Mouse (Mus musculus) CH12F3 (cell line): ENCODE results near the gene B4galt4.

Experiments used
- in situ Hi-C: fragments of 300-500 bp; cut with MboI; formaldehyde crosslinking; loops from 2 replicates; pipeline ENCODE4 v1.14.3; 2020; ENCODE audit warnings: low sequenced_read_pairs

The B4galt4 gene

DNA sequence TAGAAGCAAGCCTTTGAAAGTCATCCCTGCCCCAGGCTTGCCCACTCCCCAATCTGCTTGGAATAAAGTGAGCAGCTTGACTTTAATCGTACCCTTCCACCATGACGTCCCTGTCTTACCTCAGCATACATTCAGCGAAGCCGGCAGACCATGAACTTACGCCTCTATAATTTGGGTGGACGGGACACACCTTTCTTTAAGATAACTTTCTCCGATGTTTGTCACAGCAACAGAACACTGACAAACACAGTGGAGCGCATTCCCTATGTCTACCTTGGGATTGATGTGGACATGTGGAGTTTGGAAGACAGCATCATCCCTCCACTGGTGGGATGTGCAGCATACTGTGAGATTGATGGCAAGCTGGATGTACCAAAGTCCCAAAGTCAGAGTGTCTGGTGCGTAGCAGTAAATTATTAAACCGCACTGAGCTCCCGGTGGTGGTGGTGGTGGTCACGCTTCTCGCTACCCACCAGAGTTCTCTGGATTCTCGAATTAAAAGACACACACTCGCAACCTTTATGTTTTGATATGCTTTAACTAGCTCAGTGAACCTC lies 13.4 kb upstream of the B4galt4 start:
- in situ Hi-C loops, result loop anchor here (25.0 kb wide), 1 partner anchor 391 kb away; the partner anchor contains the start of genes Cox17, Gm21987 and Maats1

DNA sequence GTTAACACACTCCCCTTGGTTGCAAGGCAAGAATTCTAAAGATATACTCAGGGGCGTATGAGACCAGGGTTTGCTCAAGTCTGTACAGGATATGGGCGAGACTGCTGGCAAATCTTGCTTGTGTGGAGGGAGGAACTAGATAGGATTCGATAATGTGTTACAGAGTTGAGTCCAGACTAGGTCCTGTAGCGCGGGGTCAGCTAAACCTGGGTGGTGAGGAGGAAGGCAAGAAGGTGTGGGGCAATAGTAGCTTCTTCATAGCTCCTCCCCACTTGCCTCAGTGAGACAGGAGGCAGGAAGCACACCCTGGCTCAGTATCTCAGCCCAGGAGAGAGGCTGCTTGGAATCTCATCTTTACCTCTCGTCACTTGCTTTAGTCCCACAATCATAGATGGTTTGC lies 12.9 kb upstream of the B4galt4 start:
- in situ Hi-C loops, result loop anchor here (25.0 kb wide), 1 partner anchor 392 kb away; the partner anchor contains the start of genes Cox17, Gm21987 and Maats1

DNA sequence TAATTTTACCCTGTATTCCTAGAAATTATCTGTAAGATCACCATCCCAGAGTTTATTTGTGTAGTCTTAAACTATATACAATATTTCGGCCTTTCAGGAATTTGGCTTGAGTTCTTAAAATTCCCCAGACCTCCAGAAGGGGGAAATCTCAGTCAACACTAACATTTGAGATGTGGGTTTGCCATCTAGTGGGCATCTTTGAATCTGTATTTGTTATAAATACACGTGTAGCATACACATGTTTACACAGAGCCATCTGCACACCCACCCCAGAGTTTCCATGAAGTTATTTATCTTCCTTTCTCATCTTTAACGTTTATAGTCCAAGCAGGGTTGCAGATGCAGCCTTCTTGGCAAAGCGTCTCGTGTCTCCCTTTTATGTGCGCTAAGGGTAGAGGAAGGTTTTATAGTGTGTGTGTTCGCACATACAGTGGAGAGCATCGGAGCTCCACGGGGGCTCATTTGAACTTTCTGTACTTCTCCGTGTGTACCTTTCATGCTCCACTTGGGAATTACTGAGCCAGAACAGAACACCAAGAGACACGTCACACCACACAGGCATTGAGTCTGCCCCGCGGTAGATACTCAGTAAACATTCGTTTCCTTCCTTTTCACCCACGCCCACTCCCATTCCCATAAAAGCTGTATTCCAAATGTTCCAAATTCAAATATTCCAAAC lies 12.3 kb upstream of the B4galt4 start:
- in situ Hi-C loops, result loop anchor here (25.0 kb wide), 1 partner anchor 392 kb away; the partner anchor contains the start of genes Cox17, Gm21987 and Maats1

DNA sequence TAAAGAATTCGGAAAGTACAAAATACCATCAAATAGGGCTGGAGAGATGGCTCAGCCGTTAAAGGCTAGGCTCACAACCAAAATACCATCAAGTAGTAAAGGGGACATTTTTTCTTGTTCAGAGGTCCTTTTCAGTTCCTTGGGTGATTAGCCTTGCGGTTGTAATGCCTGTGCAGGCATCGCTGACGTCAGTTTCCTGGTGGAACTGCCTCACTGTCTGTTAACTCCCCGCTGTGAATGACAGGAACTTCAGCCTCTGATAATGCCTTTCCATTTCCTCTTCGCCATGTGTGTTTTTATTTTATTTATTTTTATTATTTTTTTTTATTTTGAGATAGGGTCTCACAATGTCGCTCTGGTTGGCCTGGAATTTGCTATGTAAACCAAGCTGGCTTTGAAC lies 11.1 kb upstream of the B4galt4 start:
- in situ Hi-C loops, result loop anchor here (25.0 kb wide), 1 partner anchor 394 kb away; the partner anchor contains the start of genes Cox17, Gm21987 and Maats1

DNA sequence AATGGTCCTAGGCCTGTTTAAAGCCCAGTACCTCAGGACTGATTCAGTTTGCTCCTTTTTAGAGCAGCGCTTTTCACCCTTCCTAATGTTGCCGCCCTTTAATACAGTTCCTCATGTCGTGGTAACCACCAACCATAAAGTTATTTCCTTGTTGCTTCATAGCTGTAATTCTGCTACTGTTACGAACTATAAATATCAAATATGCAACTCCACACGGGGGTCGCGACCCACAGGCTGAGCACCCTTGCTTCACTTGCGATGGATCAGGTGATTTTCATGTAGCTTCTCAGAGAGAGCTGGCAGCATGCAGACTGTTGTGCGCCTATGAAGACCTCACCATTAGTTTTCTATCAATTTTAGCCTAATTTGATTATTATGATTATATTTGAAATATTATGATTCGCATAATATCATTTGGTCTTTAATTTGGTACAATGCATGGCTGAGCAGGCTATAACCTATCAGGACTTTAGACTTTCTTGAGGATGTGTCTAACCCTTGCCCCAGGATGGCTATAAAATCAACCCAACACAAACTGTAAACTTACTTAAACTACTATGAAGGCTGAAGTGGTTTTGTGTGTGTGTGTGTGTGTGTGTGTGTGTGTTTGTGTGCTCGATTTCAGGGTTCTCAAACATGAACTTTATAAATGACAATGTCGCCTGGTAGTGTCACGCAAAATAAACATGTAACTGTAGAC lies 710 bp upstream of the B4galt4 start:
- in situ Hi-C loops, result loop anchor here (25.0 kb wide), 1 partner anchor 404 kb away; the partner anchor contains the start of genes Cox17, Gm21987 and Maats1

DNA sequence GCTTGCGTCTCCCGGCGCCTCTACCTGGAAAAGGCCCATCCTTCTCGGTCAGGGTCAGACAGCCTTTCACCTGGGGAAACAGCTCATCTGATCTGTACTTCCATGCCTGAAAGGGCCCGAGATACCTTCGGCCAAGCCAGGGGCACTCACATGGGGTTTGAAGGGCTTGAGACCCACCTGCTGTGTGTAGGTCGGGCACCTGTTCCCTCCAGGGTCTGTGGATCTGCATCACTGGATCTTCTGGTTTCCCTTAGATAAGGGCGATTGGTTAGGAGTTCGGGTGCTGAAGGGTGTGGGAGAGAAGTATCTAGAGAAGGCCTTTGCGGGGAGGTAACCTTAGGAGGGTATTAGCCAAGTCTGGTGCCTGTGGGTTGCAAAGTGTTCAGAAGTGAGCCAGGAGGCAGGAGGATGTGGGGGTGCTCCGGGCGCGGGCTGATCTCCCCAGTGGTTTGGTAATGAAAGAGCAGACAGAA lies 631 bp downstream of the B4galt4 start:
- in situ Hi-C loops, result loop anchor here (25.0 kb wide), 1 partner anchor 405 kb away; the partner anchor contains the start of genes Cox17, Gm21987 and Maats1

DNA sequence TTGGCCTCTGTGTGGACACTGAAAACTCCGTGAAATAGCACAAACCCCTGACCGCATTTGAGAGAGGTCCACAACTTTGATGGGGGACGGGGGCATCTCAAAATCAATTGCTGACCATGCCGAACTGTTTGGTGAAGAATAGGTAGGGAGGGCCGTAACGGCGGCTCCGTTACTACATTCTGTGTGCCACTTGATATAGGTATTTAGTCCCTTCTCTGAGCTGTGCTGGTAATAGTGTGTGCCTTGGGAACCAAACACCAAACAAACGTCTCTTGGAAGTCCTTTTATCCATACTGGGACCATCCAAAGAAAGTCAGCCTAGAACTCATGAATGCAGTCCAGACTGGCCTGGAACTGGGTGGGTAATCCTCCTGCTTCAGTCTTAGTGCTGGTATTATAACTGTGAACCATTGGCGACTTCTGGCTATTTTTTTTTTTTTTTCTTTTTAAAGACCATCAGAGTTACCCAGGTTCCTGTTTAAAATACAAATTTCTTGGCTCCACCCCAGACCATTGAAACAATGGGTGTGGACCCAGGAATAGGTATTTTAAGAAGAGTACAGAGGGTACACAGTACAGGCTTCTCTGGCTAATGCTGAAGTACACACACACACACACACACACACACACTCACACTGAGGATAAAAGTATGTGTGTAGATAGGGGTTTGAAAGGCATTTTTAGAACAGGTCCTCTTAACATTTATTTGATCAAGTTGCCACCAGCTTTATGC lies 2.0 kb downstream of the B4galt4 start:
- in situ Hi-C loops, result loop anchor here (25.0 kb wide), 1 partner anchor 407 kb away; the partner anchor contains the start of genes Cox17, Gm21987 and Maats1

DNA sequence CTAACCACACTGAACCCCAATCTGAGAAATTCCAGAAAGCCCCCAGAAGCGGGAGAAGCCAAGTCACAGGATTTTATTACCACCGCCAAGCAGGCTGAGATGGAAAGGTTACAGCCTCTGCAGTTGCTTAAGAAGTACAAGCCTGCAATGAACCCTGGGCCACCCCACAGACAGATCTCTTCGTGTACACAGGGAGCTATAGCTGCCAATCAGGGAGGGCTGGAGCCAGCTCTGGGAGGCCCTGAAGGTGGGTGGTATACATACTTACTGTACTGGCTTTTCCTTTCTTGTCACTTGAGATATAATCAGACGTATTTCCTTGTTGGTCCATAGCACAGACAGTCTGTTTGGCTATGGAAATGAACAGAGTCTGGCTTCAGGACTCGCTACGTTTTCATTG lies 8.7 kb downstream of the B4galt4 start:
- in situ Hi-C loops, result no loop called here

DNA sequence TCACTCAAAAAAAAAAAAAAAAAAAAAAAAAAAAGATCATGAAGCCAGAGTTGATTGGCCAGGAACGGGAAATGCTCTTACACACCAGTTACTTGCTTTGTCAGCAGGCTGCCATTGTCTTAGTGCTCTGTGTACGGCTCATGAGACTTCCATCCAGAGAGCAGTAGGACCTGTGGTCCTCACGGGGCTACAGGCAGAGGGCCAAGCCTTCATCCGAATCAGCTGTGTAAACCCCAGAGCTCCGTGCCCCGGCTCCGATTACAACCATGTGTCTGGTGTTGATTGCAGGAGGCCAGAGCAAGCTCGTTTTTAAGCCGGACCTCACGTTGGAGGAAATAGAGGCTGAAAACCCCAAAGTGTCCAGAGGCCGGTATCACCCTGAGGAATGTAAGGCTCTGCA lies 11.6 kb downstream of the B4galt4 start:
- in situ Hi-C loops, result no loop called here

DNA sequence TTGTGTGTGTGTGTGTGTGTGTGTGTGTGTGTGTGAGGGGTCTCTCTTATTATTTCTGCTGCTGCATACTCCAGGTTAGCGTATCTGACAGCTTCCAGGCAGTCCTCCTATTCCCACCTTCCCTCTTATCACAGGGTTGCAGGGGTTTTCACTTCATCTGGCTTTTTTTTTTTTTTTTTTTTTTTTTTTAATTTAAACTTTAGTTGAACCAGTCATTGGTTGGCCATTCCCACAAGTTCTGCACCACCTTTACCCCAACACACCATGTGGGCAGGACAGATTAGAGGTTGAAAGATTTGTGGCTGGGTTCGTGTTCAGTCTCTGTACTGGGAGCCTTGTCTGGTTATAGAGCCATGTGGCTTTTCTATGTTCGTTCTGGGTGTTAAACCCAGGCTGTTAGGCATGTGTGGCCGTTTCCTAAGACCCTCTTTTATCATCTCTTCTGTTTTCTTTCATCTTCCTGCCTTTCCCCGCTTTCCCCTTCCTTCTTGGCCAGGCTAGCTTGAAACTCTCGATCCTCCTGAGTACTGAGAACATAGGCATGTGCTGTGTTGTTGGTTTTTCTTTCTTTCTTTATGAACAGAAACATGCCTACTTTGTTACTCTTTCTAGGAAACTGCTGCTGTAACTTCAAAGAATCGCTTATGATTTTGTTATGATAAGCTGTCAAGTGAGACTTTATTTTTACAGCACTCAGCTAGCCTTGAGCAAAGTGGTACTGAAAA lies 13.6 kb downstream of the B4galt4 start:
- in situ Hi-C loops, result no loop called here

DNA sequence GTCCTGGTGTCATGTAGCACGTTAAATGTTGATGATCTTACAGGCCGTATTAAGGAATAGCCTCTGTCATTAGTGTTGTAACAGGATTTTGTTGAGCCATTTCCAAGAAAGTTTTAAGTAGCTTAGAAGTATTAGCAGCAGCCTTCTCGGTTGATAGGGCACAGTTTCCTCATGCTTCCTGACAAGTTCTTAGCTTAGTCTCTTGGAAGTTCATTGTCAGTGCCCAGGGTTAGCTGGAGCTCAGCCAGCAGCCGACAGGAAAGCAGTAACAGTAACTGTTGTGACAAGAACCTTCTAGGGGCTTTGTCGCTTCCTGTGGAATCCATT lies 14.1 kb downstream of the B4galt4 start:
- in situ Hi-C loops, result no loop called here

DNA sequence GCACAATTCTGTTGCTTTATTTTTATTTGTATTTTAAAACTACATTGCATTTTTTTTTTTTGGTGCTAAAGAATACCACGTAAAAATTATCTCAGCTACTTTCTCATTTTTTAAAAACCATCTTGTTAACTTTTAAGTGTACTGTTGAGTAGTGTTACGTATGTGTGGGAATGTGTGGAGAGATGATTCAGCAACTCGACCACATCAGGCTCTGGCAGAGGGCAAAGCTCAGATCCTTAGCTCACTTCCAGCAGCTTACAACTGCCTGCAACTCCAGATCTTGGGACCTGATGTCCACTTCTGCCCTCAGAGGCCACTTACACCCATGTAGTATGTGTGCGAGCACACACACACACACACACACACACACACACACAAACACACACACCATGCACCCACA lies 14.5 kb downstream of the B4galt4 start:
- in situ Hi-C loops, result no loop called here

DNA sequence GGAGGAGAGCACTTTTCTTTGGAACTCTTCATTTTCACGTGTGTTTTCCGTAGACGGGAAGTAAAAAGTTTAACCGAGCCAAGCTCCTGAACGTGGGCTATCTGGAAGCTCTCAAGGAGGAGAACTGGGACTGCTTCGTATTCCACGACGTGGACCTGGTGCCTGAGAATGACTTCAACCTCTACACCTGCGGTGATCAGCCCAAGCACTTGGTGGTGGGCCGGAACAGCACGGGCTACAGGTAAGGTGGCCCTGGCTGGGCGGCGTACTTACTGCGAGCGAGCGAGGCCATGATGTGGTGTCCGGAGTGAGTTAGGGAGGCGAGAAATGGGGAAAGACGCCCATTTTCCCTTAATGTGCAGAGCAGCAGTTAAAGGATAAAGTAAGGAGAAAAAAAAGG lies 15.6 kb downstream of the B4galt4 start:
- in situ Hi-C loops, result no loop called here

DNA sequence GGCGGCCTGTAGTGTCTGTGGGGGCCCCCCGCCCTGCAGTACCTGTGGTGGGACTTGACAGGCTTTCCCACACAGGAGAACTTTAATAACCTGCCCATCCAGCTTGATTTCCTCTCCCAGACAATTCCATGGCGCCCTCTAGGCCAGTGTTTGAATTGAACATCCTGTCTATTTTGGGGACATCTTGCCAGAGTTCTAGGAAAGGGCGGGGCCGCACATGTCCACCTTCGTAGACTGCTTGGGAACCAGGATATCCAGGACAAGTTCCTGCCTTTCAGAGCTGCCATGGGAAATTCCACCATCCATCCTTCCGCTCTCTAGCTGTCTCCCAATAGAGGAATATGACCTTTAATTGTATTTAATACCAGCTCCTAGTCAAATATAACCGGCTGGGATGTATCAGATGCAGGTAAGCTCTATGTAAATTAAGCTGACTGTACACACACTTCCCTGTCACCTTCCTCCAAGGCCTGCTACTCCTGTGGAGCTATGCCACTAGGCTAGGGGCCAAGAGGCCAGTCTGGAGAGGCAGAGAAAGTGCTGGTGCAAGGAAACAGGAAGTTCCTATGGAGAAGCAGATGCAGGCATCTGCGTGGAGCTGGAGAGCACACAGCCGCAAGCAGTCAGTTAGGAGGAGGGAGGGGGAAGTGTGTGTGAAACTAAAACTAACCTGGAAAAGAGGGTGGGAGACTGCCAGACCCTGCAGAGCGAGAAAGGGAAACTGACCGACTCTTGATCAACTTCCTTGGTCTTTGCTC lies 16.2 kb downstream of the B4galt4 start:
- in situ Hi-C loops, result no loop called here

DNA sequence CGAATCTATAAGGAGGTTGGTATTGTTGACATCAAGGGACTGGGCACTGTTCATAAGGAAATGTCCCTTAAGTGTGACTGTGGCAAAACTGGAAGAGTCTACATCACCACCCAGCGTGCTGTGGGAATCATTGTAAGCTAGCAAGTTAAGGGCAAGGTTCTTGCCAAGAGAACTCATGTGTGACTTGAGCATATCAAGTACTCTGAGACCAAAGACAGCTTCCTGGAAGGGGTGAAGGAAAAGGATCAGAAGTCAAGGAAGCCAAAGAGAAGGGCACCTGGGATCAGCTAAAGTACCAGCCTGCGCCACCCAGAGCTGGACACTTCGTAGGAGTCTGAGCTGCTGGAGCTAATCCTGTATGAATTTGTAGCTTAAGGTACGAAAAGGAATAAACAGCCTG lies 18.2 kb downstream of the B4galt4 start:
- in situ Hi-C loops, result no loop called here

DNA sequence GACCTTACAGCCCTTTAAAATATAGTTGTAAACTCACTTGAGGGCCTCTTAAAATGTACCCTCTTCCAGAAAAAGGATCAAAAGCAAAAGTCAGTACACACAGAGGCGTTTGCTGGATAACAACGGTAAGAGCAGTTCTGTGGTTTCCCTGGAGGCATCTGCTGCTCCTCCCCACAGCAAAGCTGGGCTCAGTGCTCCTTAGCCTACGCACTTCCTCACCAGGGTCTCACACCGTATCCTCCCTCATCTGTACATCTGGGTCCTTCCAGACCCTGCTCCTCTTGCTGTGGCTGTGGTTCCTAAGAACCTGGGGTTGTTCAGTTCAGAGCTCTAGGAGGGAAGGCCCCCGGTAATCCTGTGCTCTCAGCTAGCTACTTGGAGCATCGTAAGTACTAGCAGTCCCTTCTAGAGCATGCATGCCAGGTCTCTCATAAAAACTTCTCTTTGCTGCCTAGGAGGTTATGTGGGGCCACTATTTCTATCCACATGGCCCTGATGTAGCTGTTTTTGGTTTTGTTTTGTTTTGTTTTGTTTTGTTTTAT lies 18.8 kb downstream of the B4galt4 start:
- in situ Hi-C loops, result no loop called here

DNA sequence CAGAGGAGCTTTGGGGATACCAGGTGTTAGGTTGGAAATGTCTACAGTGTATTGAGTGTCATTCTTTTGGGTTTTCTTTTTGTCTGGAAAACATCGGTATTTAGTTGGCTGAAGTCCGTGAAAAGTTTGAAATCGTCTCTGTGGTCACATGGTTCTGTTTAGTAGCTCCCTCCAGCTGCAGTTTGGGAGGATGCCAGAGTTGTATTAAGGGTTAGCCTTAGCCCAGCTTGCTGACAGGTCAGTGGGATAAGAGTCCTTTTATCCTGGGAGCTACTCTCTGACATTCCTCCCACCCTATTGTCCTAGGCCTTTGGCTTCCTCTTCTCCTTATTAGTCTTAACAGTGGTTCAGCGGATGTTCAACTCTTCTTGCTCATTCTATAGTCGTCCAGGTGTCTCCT lies 19.9 kb downstream of the B4galt4 start:
- in situ Hi-C loops, result no loop called here

DNA sequence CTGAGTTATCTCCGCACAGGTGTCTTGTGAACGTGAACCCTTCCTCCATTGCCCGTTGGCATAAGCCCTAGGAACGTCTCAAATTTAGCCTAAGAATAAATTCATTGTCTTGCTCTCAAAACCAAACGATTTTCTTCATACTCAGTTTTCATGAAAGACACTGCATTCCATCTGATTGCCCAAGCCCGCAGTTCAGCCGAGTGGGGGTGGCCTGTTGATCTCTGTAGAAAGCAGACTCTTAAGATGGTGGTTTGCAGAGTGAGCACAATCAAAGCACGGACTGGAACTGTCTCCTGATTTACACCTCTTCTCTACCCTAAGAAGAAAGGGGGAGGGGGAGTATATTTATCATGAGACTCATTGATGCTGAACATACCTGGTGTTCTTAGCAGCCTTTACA lies 20.3 kb downstream of the B4galt4 start:
- in situ Hi-C loops, result no loop called here

DNA sequence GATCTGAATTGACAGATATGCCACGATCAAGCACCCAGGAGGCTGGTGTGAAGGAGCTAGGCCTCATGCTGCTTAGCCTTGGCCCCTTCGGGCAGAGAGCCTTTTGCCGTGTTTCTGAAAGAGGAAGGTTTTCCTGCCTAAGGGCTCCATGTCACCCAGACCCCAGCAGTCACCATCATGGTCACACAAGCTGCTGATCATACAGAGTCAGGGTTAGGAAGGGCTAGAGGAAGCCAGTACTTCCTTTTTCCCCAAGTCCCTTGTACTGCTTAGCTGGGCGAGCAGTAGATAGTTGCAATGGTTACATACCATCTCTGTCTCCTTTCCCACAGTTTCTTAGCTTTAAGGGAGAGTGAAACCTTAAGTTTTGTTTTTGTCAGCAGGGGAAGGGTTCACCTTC lies 21.4 kb downstream of the B4galt4 start:
- in situ Hi-C loops, result no loop called here
